Mouse (Mus musculus): ENCODE data around the gene Syt7. TPM values are rescaled to one million over a fixed set of nuclear protein-coding genes. Genes with fewer than 3 reads are reported as not detected.

Syt7 gene
- polyA plus RNA-seq (2012; rRNA removed): 10.9 and 11.0 TPM in 2 replicates

DNA sequence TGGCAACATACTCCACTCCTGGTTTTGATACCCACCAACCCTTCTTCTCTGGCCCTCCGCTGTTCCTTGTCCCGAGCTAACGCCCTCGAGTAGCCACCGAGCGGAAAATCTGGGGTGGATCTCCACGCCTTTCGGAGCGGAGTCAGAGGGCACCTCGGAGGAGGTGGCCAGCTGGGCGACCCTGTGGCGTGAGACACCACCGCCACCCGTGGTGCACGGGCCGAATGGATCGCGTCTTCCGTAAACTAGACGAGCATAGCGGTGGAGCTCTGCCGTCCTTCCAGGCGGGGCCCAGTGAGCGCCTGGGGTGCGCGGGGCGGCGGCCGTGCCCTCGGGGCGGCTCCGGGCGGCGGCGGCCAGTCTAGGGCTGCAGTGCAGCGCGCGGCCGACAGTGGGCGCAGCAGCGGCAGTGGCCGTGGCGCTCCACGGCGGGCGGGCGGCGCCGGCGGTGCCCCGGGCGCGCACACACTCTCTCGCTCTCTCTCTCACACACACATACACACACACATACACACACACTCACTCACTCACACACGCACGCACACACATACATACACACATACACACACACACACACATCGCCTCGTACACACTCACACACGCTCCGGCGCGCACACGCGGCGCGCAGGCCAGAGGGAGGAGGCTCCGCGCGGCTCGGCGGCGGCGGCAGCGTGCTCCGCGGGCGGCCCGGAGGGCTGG lies at the start of gene Syt7:
TSS of gene Syt7 (plus strand) at position 476 of the 699 bp plus-strand sequence.
- Histone ChIP-seq H3K4me1 (ENCODE audit: control insufficient read depth, insufficient read depth, low read length) (peaks cover 6% of the 10 kb centered on the region), H3K27ac (ENCODE audit: control insufficient read depth, insufficient read depth, low read depth, low read length) (peak within 1 kb of the TSS; percentile 73), H3K36me3 (ENCODE audit: control insufficient read depth, insufficient read depth, low read length) (no peaks in the 10 kb centered on the region), H3K27me3 (ENCODE audit: control insufficient read depth, insufficient read depth, low read length) (no peaks in the 10 kb centered on the region), H3K4me3 (ENCODE audit: control insufficient read depth, low read depth, low read length) (peak within 1 kb of the TSS; percentile 94)
- TF ChIP-seq CTCF (IDR thresholded peaks at IDR 0.05; ENCODE audit: control insufficient read depth, insufficient read depth, insufficient replicate concordance, low read depth, low read length): peak; percentile 61; the same call in 1 of the 2 replicates
- TF ChIP-seq POLR2A (IDR thresholded peaks at IDR 0.05; ENCODE audit: control insufficient read depth, low read depth, low read length): peak; percentile 60

- Histone ChIP-seq H3K27me3 (ENCODE audit: control insufficient read depth, insufficient read depth, low read length) (no peaks in the 10 kb centered on the region), H3K4me1 (ENCODE audit: control insufficient read depth, insufficient read depth, low read length) (peaks cover 6% of the 10 kb centered on the region; the same call in 1 of the 2 replicates), H3K36me3 (ENCODE audit: control insufficient read depth, insufficient read depth, low read length) (no peaks in the 10 kb centered on the region), H3K27ac (ENCODE audit: control insufficient read depth, insufficient read depth, low read depth, low read length) (no peak overlapping the region), H3K4me3 (ENCODE audit: control insufficient read depth, low read depth, low read length) (no peak overlapping the region)
- TF ChIP-seq POLR2A (IDR thresholded peaks at IDR 0.05; ENCODE audit: control insufficient read depth, low read depth, low read length) (no peak), CTCF (IDR thresholded peaks at IDR 0.05; ENCODE audit: control insufficient read depth, insufficient read depth, insufficient replicate concordance, low read depth, low read length) (no peak)
Measured at GRCm38 (mm10) chr19:10339271-10339670, 49.6 kb upstream of the Syt7 start.

- H3K36me3 ChIP-seq (ENCODE audit: control insufficient read depth, insufficient read depth, low read length): no peaks in the 10 kb centered on the region
- H3K27me3 ChIP-seq (ENCODE audit: control insufficient read depth, insufficient read depth, low read length): no peaks in the 10 kb centered on the region
- TF ChIP-seq CTCF (IDR thresholded peaks at IDR 0.05; ENCODE audit: control insufficient read depth, insufficient read depth, insufficient replicate concordance, low read depth, low read length): no peak
- TF ChIP-seq POLR2A (IDR thresholded peaks at IDR 0.05; ENCODE audit: control insufficient read depth, low read depth, low read length): no peak
- peaks cover 6% of the 10 kb centered on the region; the same call in 1 of the 2 replicates for H3K4me1 ChIP-seq (ENCODE audit: control insufficient read depth, insufficient read depth, low read length)
- no peak overlapping the region for H3K27ac ChIP-seq (ENCODE audit: control insufficient read depth, insufficient read depth, low read depth, low read length)
- H3K4me3 ChIP-seq (ENCODE audit: control insufficient read depth, low read depth, low read length): no peak overlapping the region
Measured at GRCm38 (mm10) chr19:10340661-10341060, 48.2 kb upstream of the Syt7 start.

GRCm38 (mm10) chr19:10341152-10341551 lies 47.7 kb upstream of the Syt7 start:
- no peak overlapping the region for H3K27ac ChIP-seq (ENCODE audit: control insufficient read depth, insufficient read depth, low read depth, low read length)
- TF ChIP-seq CTCF (IDR thresholded peaks at IDR 0.05; ENCODE audit: control insufficient read depth, insufficient read depth, insufficient replicate concordance, low read depth, low read length) (peak; percentile 98), POLR2A (IDR thresholded peaks at IDR 0.05; ENCODE audit: control insufficient read depth, low read depth, low read length) (no peak)

GRCm38 (mm10) chr19:10341817-10342439 lies 47.0 kb upstream of the Syt7 start:
- Histone ChIP-seq H3K27me3 (ENCODE audit: control insufficient read depth, insufficient read depth, low read length) (no peaks in the 10 kb centered on the region), H3K36me3 (ENCODE audit: control insufficient read depth, insufficient read depth, low read length) (no peaks in the 10 kb centered on the region), H3K4me1 (ENCODE audit: control insufficient read depth, insufficient read depth, low read length) (peaks cover 6% of the 10 kb centered on the region; the same call in 1 of the 2 replicates), H3K27ac (ENCODE audit: control insufficient read depth, insufficient read depth, low read depth, low read length) (peak overlapping the region; percentile 12), H3K4me3 (ENCODE audit: control insufficient read depth, low read depth, low read length) (no peak overlapping the region)
- TF ChIP-seq CTCF (IDR thresholded peaks at IDR 0.05; ENCODE audit: control insufficient read depth, insufficient read depth, insufficient replicate concordance, low read depth, low read length): no peak
- TF ChIP-seq POLR2A (IDR thresholded peaks at IDR 0.05; ENCODE audit: control insufficient read depth, low read depth, low read length): peak; percentile 25; the same call in 1 of the 2 replicates

More at GRCm38 (mm10) chr19:10341152-10341551, 47.7 kb upstream of the Syt7 start:
- no peaks in the 10 kb centered on the region for H3K36me3 ChIP-seq (ENCODE audit: control insufficient read depth, insufficient read depth, low read length)
- H3K27me3 ChIP-seq (ENCODE audit: control insufficient read depth, insufficient read depth, low read length): no peaks in the 10 kb centered on the region
- peaks cover 6% of the 10 kb centered on the region; the same call in 1 of the 2 replicates for H3K4me1 ChIP-seq (ENCODE audit: control insufficient read depth, insufficient read depth, low read length)
- H3K4me3 ChIP-seq (ENCODE audit: control insufficient read depth, low read depth, low read length): no peak overlapping the region

DNA sequence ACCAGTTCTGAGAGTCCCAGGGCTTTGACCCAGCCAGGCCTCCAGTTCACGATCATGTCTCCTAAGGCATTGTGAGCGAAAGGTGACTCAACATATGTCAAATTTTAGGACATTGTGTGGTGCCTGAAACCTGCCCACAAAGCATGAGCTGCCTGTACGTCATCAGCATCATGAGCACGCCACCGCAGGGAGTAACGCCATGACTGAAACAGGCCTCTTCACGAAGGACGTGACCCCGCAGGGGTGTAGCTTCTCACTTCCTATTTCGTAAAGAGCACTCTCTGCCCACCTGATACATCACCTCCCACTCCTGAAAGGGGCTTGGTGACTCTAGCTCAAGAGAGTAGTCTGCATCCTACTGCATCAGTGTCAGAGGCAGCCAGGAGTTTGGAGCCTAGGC lies 45.0 kb upstream of the Syt7 start:
- Histone ChIP-seq H3K4me3 (ENCODE audit: control insufficient read depth, low read depth, low read length) (no peak overlapping the region), H3K4me1 (ENCODE audit: control insufficient read depth, insufficient read depth, low read length) (peaks cover 6% of the 10 kb centered on the region; the same call in 1 of the 2 replicates), H3K27me3 (ENCODE audit: control insufficient read depth, insufficient read depth, low read length) (no peaks in the 10 kb centered on the region), H3K27ac (ENCODE audit: control insufficient read depth, insufficient read depth, low read depth, low read length) (no peak overlapping the region), H3K36me3 (ENCODE audit: control insufficient read depth, insufficient read depth, low read length) (no peaks in the 10 kb centered on the region)
- TF ChIP-seq CTCF (IDR thresholded peaks at IDR 0.05; ENCODE audit: control insufficient read depth, insufficient read depth, insufficient replicate concordance, low read depth, low read length) (no peak), POLR2A (IDR thresholded peaks at IDR 0.05; ENCODE audit: control insufficient read depth, low read depth, low read length) (no peak)

GRCm38 (mm10) chr19:10345696-10346095 lies 43.2 kb upstream of the Syt7 start:
- Histone ChIP-seq H3K27me3 (ENCODE audit: control insufficient read depth, insufficient read depth, low read length) (no peaks in the 10 kb centered on the region), H3K27ac (ENCODE audit: control insufficient read depth, insufficient read depth, low read depth, low read length) (no peak overlapping the region), H3K4me3 (ENCODE audit: control insufficient read depth, low read depth, low read length) (no peak overlapping the region), H3K4me1 (ENCODE audit: control insufficient read depth, insufficient read depth, low read length) (peaks cover 6% of the 10 kb centered on the region; the same call in 1 of the 2 replicates), H3K36me3 (ENCODE audit: control insufficient read depth, insufficient read depth, low read length) (no peaks in the 10 kb centered on the region)
- TF ChIP-seq CTCF (IDR thresholded peaks at IDR 0.05; ENCODE audit: control insufficient read depth, insufficient read depth, insufficient replicate concordance, low read depth, low read length): no peak
- TF ChIP-seq POLR2A (IDR thresholded peaks at IDR 0.05; ENCODE audit: control insufficient read depth, low read depth, low read length): no peak
